Mouse (Mus musculus): ENCODE measurements at regions not wholly inside any gene's neighbourhood (a gene's known extent, or its start where the extent isn't known, plus 50 kb on each side); places are given as distances from the start of the nearest gene placed in this dataset.

GRCm38 (mm10) chr3:33958216-33958615 lies 61.5 kb upstream of the Fxr1 start:
- H3K4me2 ChIP-seq (ENCODE audit: low read depth, low read length) = no peak overlapping the region
- WGBS (ENCODE audit: insufficient replicate concordance) = 73% methylated on average over 4 of the region's 4 CpGs
- no peak overlapping the region for H3K9ac ChIP-seq (ENCODE audit: low read depth, low read length)
- no peak overlapping the region for H3K27ac ChIP-seq (ENCODE audit: low read length)
- H3K4me3 ChIP-seq (ENCODE audit: low read depth, low read length) = no peak overlapping the region
- H3K27me3 ChIP-seq (ENCODE audit: control insufficient read depth, insufficient read depth, low read depth, low read length) = no peaks in the 10 kb centered on the region
- H3K36me3 ChIP-seq (ENCODE audit: control insufficient read depth, insufficient read depth) = no peaks in the 10 kb centered on the region
- ATAC-seq (ENCODE audit: low read depth) = no peak
- H3K4me1 ChIP-seq (ENCODE audit: control insufficient read depth, low read depth, low read length) = peaks cover 2% of the 10 kb centered on the region; the same call in 1 of the 2 replicates
- H3K9me3 ChIP-seq (replicated peaks; ENCODE audit: control insufficient read depth, low read length) = no peaks in the 10 kb centered on the region

- ATAC-seq (ENCODE audit: low read depth) = no peak
- H3K4me2 ChIP-seq (ENCODE audit: low read depth, low read length) = no peak overlapping the region
- no peaks in the 10 kb centered on the region for H3K36me3 ChIP-seq (ENCODE audit: control insufficient read depth, insufficient read depth)
- no peaks in the 10 kb centered on the region for H3K27me3 ChIP-seq (ENCODE audit: control insufficient read depth, insufficient read depth, low read depth, low read length)
- no peaks in the 10 kb centered on the region for H3K9me3 ChIP-seq (replicated peaks; ENCODE audit: control insufficient read depth, low read length)
- H3K27ac ChIP-seq (ENCODE audit: low read length) = no peak overlapping the region
- no peak overlapping the region for H3K4me3 ChIP-seq (ENCODE audit: low read depth, low read length)
- H3K4me1 ChIP-seq (ENCODE audit: control insufficient read depth, low read depth, low read length) = peaks cover 2% of the 10 kb centered on the region; the same call in 1 of the 2 replicates
- no peak overlapping the region for H3K9ac ChIP-seq (ENCODE audit: low read depth, low read length)
- WGBS (ENCODE audit: insufficient replicate concordance) = 44% methylated on average over 6 of the region's 6 CpGs
Measured at GRCm38 (mm10) chr3:33960211-33960610, 59.5 kb upstream of the Fxr1 start.

DNA sequence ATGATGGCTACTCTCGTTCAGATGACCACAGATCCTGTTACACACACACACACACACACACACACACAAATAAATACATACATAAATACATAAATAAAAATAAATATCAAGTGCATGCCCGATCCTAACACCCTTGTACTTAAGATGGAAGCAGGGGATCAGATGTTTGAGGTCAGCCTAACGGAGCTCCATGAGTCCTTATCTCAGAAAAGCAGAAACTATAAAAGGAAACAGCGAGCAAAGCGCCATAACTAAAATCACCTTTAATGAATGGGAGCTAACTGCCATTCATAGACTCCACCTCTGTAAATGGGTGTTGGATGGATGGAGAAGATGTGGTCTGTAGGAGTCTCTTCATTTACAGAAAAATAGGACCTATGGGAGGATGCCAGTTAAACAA lies 56.8 kb upstream of the Fxr1 start:
- H3K27ac ChIP-seq (ENCODE audit: low read length) = no peak overlapping the region
- H3K9ac ChIP-seq (ENCODE audit: low read depth, low read length) = no peak overlapping the region
- H3K4me2 ChIP-seq (ENCODE audit: low read depth, low read length) = no peak overlapping the region
- no peaks in the 10 kb centered on the region for H3K4me1 ChIP-seq (ENCODE audit: control insufficient read depth, low read depth, low read length)
- no peaks in the 10 kb centered on the region for H3K27me3 ChIP-seq (ENCODE audit: control insufficient read depth, insufficient read depth, low read depth, low read length)
- H3K4me3 ChIP-seq (ENCODE audit: low read depth, low read length) = no peak overlapping the region
- H3K36me3 ChIP-seq (ENCODE audit: control insufficient read depth, insufficient read depth) = no peaks in the 10 kb centered on the region
- 30% methylated on average over 5 of the region's 5 CpGs for WGBS (ENCODE audit: insufficient replicate concordance)
- H3K9me3 ChIP-seq (replicated peaks; ENCODE audit: control insufficient read depth, low read length) = no peaks in the 10 kb centered on the region
- ATAC-seq (ENCODE audit: low read depth) = no peak

DNA sequence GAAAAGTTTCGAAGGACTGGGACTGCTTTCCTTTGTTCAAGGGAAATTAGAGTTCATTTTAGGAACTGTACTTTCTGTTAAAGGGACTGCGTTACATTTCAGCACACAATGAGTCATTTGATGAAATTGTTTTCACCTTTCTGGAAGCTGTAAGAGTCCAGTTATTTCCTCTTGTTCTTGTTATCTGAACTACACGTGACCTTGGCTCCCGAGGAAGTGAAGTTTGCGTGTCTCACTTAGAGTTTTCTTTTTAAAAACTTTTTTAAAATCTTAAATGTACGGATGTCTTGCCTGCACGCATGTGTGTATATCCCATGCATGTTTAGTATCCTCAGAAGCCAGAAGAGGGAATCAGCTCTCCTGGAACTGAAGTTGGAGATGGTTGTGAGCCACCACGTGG lies 52.6 kb upstream of the Fxr1 start:
- no peaks in the 10 kb centered on the region for H3K4me1 ChIP-seq (ENCODE audit: control insufficient read depth, low read depth, low read length)
- no peak for ATAC-seq (ENCODE audit: low read depth)
- no peak overlapping the region for H3K27ac ChIP-seq (ENCODE audit: low read length)
- H3K36me3 ChIP-seq (ENCODE audit: control insufficient read depth, insufficient read depth) = no peaks in the 10 kb centered on the region
- no peak overlapping the region for H3K9ac ChIP-seq (ENCODE audit: low read depth, low read length)
- no peaks in the 10 kb centered on the region for H3K9me3 ChIP-seq (replicated peaks; ENCODE audit: control insufficient read depth, low read length)
- no peak overlapping the region for H3K4me3 ChIP-seq (ENCODE audit: low read depth, low read length)
- H3K27me3 ChIP-seq (ENCODE audit: control insufficient read depth, insufficient read depth, low read depth, low read length) = no peaks in the 10 kb centered on the region
- H3K4me2 ChIP-seq (ENCODE audit: low read depth, low read length) = no peak overlapping the region
- WGBS (ENCODE audit: insufficient replicate concordance) = 47% methylated on average over 8 of the region's 8 CpGs

Measured in liver, embryonic 16.5 days (tissue).